Mouse (Mus musculus) right cerebral cortex, adult 2 months (tissue): ENCODE measurements around the gene Piezo1.

ENCODE experiments used
- DNase-seq, 2 experiments: peaks; one replicate each; pipeline ENCODE4 v3.0.0; 2021 to 2022; ENCODE audit warnings: low spot score in 2 of 2

Piezo1 gene

DNA sequence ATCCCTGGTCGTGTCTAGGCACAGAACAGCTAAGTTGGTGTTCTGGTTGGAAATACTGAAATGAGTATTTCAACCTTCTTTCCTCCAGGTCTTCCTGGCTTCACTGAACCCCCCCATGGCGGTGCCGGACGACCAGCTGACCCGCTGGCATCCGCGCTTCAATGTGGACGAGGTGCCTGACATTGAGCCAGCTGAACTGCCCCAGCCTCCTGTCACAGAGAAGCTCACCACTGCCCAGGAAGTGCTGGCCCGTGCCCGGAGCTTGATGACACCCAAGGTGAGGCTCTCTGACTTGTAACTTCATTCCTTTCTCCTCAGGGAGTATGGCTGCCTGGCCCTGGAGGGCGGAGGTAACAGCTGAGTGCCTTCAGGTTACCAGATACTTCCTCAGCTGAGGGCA, 20.0 kb upstream of the Piezo1 start:
- no peak for DNase-seq

- DNase-seq = no peak
These were observed 18.9 kb upstream of the Piezo1 start for GRCm38 (mm10) chr8:122569996-122570395.

- DNase-seq = no peak
These were observed 18.2 kb upstream of the Piezo1 start for GRCm38 (mm10) chr8:122569329-122569728.

DNA sequence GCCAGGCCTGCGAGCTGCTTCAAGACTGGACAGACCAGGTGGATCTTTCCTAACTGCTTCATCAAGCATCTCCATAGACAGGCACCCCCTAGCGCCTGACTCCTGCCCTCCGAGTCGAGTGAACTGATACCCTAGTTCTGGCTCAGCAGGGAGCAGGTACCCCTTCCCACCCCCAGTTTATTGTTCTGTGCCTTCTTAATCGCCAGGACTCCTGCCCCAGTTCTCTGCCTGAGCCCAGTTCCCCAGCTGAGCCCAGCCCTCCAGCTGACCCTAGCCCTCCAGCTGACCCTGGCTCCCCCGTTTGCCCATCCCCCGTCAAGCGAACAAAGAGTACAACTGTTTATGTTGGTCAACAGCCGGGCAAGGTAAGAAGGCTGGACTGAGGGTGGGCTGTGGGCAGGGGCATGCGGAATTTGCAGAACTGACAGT, 17.8 kb upstream of the Piezo1 start:
- no peak for DNase-seq

- DNase-seq = no peak
These were observed 17.0 kb upstream of the Piezo1 start for GRCm38 (mm10) chr8:122568109-122568504.

- peak; percentile 96 to 97 for DNase-seq
These were observed 16.4 kb upstream of the Piezo1 start, which contains the start of gene Cdt1 for GRCm38 (mm10) chr8:122567361-122568108. Gene Cdt1 (plus strand): TSS chr8:122568015.

- DNase-seq = no peak
These were observed 15.6 kb upstream of the Piezo1 start for GRCm38 (mm10) chr8:122566766-122567165.

DNA sequence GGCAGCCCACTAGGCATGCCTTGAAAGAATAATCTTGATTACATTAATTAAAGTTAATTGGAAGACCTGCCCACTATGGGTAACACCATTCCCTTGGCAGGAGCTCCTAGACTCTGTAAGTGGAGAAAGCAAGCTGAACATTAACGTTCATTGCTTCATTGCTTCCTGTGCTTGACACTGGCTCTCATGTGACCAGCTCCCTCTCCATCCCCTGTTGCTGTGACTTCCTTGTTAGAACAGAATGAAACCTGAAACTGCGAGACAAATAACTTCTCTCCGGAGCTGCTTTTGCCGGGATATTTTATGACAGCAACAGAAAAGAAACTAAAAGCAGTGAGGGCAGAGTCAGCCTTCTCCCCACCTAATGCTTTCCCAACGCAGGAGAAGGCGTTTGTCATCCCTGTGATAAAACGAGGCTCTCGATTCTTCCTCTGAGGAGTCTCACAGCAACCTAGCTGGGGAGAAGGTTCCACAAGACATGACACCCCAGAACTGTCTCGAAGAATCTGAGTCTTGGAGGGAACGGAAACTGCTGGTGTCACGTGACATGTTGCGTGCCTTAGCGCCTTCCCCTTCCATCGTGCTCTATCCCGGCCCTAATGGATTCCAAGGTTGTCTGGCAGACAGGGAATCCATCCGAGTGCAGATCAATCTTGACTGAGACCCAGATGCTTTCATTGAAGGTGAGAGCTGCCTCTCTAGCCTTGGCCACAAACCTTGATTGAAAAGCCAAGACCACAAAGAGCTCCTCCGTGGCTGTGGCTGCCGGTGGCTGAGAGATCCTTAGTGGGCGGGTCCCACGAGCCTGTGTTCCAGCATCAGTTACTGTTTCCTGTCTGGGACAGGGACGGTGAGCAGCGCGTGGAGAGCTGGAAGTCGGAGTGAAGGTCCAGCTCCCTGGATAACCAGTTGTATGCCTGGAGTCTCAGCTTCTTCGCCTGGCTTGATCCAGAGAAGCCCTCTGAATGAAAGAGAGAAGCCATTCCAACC, 13.5 kb upstream of the Piezo1 start:
- DNase-seq = no peak

GRCm38 (mm10) chr8:122561199-122561598, 10.1 kb upstream of the Piezo1 start:
- DNase-seq = no peak

- DNase-seq = no peak
These were observed 7.7 kb upstream of the Piezo1 start for GRCm38 (mm10) chr8:122558671-122559349.

DNA sequence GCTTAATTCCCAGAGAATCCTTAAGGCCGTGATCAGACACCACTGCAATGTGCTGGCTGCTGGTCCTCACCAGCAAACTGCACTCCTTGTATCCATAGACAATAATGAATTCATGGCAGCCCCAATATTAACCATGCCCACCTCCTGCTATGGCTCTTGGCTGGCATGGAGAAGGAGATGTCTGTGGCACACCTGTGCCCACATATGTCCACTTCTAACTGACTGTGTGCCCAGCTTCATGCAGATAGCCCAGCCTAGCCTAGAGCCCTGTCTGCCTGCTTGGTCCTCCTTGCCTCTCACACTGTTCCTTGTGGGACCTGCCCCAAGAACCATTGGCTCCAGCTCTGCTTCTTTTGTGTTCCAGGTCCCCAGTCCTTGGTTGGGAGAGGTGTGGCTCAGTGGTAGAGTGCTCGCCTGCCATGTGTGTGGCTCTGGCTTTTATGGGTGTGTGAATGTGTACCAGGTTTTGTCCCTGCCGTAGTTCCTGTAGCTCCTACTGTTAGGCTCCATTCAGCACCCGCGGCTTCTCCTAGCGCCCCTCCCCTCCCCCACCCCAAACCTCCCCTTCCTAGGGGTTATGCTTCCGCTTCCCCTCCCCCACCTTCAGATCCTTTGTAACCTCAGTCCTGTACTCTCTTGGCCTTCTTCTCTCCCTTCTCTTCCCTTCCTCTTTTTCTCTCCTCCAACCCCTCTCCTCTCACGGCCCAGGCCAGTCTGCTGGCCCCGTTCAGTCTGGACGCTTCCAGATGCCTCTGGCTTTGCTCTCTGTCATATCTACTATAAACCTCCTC, 6.3 kb upstream of the Piezo1 start:
- DNase-seq = no peak

GRCm38 (mm10) chr8:122556030-122557009, 5.2 kb upstream of the Piezo1 start:
- no peak for DNase-seq

DNA sequence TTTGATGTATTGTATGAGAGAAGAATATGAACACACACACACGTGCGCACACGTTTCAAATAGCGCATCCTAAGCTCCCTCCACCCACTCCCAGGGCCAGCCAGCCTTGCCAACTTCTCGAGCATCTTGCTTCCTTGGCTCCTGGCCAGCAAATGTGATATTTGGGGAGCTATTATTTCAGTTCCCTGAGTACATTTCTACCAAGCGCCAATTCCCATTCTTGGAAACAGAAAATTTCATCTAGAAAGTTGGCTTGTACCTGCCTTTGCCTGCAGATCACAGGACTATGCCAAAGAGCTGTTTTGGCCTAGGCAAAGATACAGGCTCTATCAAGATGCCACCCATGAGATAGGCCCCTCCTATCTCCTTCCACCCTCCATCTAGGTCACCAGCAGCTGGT, 3.7 kb upstream of the Piezo1 start:
- DNase-seq = peak; percentile 69 to 80

- DNase-seq = no peak
These were observed 199 bp downstream of the Piezo1 start for GRCm38 (mm10) chr8:122550995-122551264.

DNA sequence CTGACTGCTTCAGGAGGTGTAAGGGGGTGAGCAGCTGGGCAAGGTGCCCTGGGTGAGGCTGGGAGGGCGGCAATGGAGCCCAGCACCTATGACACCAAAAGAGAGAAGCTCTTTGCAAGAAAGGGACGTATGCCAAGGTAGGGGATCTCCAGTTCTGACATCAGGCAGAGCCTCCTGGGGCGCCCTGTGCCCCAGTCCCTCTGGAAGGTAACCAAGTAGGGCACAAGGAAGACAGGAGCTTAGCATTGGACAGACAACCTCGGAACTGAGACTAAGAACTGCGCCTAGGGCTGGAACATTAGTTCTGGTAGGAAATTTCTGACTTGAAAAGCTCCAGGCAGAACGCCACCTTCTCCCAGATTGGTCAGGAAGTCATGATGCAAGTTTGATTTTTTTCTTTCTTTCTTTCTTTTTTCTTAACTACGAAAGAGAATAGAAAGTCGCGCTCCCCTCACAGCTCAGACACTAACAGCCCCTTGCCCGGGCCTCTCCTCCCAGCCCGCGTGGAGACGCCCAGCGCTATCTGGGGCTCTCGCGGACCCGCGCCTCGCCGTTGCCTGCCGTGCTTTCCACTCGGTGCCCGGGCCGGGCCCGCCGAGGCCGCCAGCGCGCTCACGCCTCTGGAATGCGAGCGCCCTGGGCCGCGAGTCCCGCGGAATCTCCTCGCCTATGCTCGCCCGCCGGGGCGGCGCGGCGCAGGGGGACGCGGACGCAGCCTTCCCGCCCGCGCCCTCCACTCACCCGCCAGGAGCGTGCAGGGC, 715 bp downstream of the Piezo1 start:
- DNase-seq = no peak

DNA sequence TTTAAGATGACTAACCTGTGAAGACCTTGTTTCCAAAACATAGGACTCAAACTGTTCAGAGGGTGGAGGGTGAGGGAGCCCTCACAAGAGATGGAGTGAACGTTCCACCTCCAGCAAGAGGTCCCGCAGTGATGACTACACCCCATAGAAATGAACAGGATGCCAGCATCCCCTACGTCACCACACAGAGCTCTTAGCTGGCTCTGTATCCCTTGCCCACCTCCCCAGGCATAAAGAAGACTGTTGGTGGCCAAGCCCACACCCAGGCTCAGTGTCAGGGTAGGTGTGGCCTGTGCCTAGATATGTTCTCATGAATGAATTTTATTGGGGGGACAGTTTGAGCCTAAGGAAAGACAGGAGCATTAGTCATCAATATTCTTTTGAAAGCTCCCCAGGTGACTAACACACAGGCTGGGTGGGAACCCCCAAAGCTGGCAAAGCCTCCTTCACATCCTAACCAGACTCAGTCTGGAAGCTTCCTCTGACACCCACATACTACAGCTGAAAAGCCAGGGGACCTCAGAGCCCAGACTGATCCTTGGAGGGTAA, 2.2 kb downstream of the Piezo1 start:
- no peak for DNase-seq

GRCm38 (mm10) chr8:122548331-122548730, 2.8 kb downstream of the Piezo1 start:
- DNase-seq = no peak

- DNase-seq = no peak
These were observed 3.3 kb downstream of the Piezo1 start for GRCm38 (mm10) chr8:122547815-122548214.

- DNase-seq = no peak
These were observed 4.2 kb downstream of the Piezo1 start for GRCm38 (mm10) chr8:122546811-122547453.
